Mouse (Mus musculus) C2C12 (cell line): ENCODE measurements around the gene Mov10. TPM values are rescaled to one million over a fixed set of nuclear protein-coding genes. Genes with fewer than 3 reads are reported as not detected.

ENCODE experiments used
- H3K27me3 ChIP-seq: one replicate; pipeline ENCODE4 v1.6.1; 2011; ENCODE audit not compliant: control insufficient read depth, insufficient read depth, insufficient read length
- H3K36me3 ChIP-seq: one replicate; pipeline ENCODE4 v1.6.1; 2011; ENCODE audit not compliant: control insufficient read depth, insufficient read depth
- H3K4me3 ChIP-seq: one replicate; pipeline ENCODE4 v1.5.1; 2011; ENCODE audit warnings: mild to moderate bottlenecking, control low read depth; ENCODE audit not compliant: poor library complexity, insufficient read depth, severe bottlenecking
- H3K79me2 ChIP-seq: one replicate; pipeline ENCODE4 v1.6.1; 2011; ENCODE audit not compliant: control insufficient read depth, insufficient read depth
- H3K79me3 ChIP-seq: one replicate; pipeline ENCODE4 v1.6.1; 2011; ENCODE audit warnings: low read depth, control low read depth
- H3ac ChIP-seq: one replicate; pipeline ENCODE3; 2011; ENCODE audit warnings: low read depth; ENCODE audit not compliant: control insufficient read depth, insufficient read length
- CEBPB ChIP-seq: IDR thresholded peaks from one replicate; pipeline ENCODE4 v1.6.1; 2011; ENCODE audit warnings: low read depth, mild to moderate bottlenecking, control low read depth, moderate library complexity
- CTCF ChIP-seq: IDR thresholded peaks from one replicate; pipeline ENCODE4 v1.5.1; 2011; ENCODE audit not compliant: control insufficient read depth, insufficient read depth, insufficient read length
- FOSL1 ChIP-seq: IDR thresholded peaks from one replicate; pipeline ENCODE4 v1.8.0; 2011; ENCODE audit warnings: mild to moderate bottlenecking, low read length; ENCODE audit not compliant: poor library complexity, insufficient read depth, severe bottlenecking
- MAX ChIP-seq: IDR thresholded peaks from one replicate; pipeline ENCODE4 v1.6.1; 2011; ENCODE audit warnings: mild to moderate bottlenecking, control low read depth
- MYOD1 ChIP-seq: IDR thresholded peaks from one replicate; pipeline ENCODE4 v1.6.1; 2011; ENCODE audit warnings: low read depth; ENCODE audit not compliant: control insufficient read depth, insufficient read length
- MYOG ChIP-seq: IDR thresholded peaks from one replicate; pipeline ENCODE4 v1.6.1; 2011; ENCODE audit not compliant: control insufficient read depth, insufficient read length; ENCODE audit errors: extremely low read depth
- USF1 ChIP-seq: IDR thresholded peaks from one replicate; pipeline ENCODE4 v1.6.1; 2011; ENCODE audit warnings: low read depth, mild to moderate bottlenecking, control low read depth, moderate library complexity
- polyA plus RNA-seq: library from polyadenylated mRNA; unstranded; fragments of >200 nt; fragmentation: generic; extraction: Trizol; gene quantifications from one replicate; pipeline ENCODE4 v1.2.1, GENCODE M21; 2012; ENCODE audit warnings: missing spikeins

The Mov10 gene
- polyA plus RNA-seq, 1 experiment, result 9.3 TPM

DNA sequence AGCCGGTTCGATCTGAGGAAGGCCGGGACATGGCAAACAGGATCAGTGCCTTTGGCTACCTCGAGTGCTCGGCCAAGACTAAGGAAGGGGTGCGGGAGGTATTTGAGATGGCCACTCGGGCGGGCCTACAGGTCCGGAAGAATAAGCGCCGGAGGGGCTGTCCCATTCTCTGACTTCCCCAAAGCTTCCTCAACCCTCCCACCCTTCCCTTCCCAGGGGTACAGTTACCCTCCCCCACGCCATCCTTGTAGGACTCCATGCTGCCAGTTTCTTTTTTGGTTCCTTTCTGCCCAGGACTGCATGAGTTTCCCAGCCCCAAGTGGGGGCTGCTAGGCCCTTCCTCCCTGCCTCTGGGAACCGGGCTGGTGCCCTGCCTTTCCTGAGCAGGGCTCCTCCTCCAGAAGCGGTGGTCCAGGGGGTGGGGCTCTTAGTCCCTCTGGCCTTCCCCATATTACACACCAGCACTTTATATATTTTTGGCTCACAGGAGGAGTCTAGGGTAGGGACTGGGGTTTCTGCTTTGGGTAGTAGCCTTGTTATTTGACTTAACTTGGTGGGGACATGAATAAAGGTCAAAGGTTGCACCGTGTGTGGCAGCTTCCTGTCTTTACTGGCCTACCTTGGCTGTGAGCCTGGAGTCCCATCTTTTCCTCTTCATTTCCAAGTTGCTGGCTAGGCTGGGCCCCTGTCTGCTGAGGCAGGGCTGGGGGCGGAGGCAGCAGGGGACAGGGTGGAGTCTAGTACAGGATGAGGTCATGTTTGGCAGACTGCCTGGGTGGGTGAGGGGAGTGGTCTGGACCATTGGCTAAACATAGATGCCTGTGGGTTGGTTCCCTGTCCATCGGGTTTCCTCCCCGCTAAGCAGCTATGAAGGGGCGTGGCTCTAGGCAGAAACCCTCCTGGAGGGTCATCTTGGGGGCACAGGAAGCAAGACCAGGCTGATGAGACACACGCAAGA is 24.2 kb downstream of the Mov10 start:
- Histone ChIP-seq H3K4me3 (no peak overlapping the region), H3K79me3 (peaks cover 29% of the 10 kb centered on the region), H3K36me3 (peaks cover 54% of the 10 kb centered on the region), H3K27me3 (no peaks in the 10 kb centered on the region), H3ac (no peak overlapping the region), H3K79me2 (peaks cover 45% of the 10 kb centered on the region)
- no peak for TF ChIP-seq USF1
- no peak for TF ChIP-seq MAX
- TF ChIP-seq CEBPB, result no peak
- no peak for TF ChIP-seq CTCF
- no peak for TF ChIP-seq MYOG
- TF ChIP-seq FOSL1, result no peak
- no peak for TF ChIP-seq MYOD1

- peaks cover 54% of the 10 kb centered on the region for H3K36me3 ChIP-seq
- H3ac ChIP-seq, result no peak overlapping the region
- peaks cover 48% of the 10 kb centered on the region for H3K79me2 ChIP-seq
Observed at GRCm38 (mm10) chr3:104792360-104793270, 25.7 kb downstream of the Mov10 start.

GRCm38 (mm10) chr3:104791671-104792070 is 26.7 kb downstream of the Mov10 start:
- Histone ChIP-seq H3K36me3 (peaks cover 49% of the 10 kb centered on the region), H3ac (no peak overlapping the region), H3K27me3 (no peaks in the 10 kb centered on the region), H3K79me2 (peaks cover 48% of the 10 kb centered on the region), H3K79me3 (peaks cover 32% of the 10 kb centered on the region), H3K4me3 (no peak overlapping the region)
- TF ChIP-seq MYOD1 (no peak), USF1 (no peak), MYOG (no peak), MAX (no peak), CEBPB (no peak), FOSL1 (no peak), CTCF (no peak)

More at GRCm38 (mm10) chr3:104792360-104793270, 25.7 kb downstream of the Mov10 start:
- Histone ChIP-seq H3K27me3 (no peaks in the 10 kb centered on the region), H3K79me3 (peaks cover 32% of the 10 kb centered on the region), H3K4me3 (no peak overlapping the region)
- TF ChIP-seq CEBPB (no peak), CTCF (no peak), USF1 (no peak), MAX (no peak), FOSL1 (no peak), MYOD1 (no peak), MYOG (no peak)

DNA sequence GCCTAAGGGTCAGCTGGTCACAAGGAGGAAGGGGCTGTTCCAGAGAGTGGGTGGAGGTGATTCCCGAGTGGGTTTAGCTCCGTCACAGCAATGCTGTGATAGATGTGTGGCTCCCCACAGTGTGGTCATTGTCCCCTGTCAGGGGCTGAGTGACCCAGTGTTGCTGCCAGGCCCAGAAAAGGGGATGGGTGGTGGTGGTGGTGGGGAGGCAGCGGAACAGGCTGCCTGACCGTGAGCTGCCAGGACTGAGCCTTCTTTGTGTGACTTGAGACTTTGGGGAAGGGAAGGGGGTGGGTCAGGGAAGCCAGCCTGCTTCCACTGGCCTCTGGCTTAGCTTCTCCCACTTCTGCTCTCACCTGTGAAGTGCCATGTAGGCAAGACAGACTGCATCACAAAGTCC is 27.3 kb downstream of the Mov10 start:
- H3K79me3 ChIP-seq, result peaks cover 32% of the 10 kb centered on the region
- H3K27me3 ChIP-seq, result no peaks in the 10 kb centered on the region
- peaks cover 42% of the 10 kb centered on the region for H3K36me3 ChIP-seq
- H3K79me2 ChIP-seq, result peaks cover 48% of the 10 kb centered on the region
- H3K4me3 ChIP-seq, result peak overlapping the region; percentile 66
- H3ac ChIP-seq, result peak overlapping the region; percentile 63
- TF ChIP-seq CEBPB (no peak), USF1 (no peak), FOSL1 (no peak), MYOD1 (no peak), MYOG (no peak), MAX (no peak), CTCF (no peak)

DNA sequence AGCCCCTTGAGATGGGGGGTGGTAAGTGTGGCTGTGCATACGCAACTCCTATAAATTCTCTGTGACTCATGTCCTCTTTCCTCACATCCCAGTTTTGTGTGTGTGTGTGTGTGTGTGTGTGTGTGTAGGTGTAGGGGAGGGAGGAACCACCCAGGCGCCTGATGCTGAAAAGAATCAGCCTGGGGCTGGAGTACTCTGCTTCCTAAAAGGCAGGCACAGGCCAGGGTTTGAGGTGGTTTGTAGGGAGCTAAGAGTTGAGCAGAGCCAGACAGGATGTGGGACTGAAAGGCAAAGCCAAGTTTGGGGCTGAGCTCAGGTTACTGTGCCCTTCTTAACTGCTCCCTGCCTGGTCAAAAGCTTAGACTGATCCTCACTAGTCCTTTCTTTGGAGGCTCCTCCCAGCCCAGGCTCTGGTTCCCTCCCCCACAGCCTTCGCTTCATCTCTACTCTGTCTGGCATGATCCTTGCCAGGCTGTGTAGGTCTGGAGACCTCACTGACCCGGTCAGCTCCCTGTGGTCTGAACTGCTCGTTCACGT is 27.9 kb downstream of the Mov10 start:
- H3K79me2 ChIP-seq, result peaks cover 48% of the 10 kb centered on the region
- H3K4me3 ChIP-seq, result peak overlapping the region; percentile 66
- peaks cover 32% of the 10 kb centered on the region for H3K79me3 ChIP-seq
- no peak for TF ChIP-seq FOSL1
- peak; percentile 46 for TF ChIP-seq CEBPB
- peak overlapping the region; percentile 97 for H3ac ChIP-seq
- H3K27me3 ChIP-seq, result no peaks in the 10 kb centered on the region
- peaks cover 37% of the 10 kb centered on the region for H3K36me3 ChIP-seq
